Mouse (Mus musculus) bone marrow macrophage, adult 2 months (primary cell): ENCODE results near the gene D230025D16Rik.

ENCODE experiments used
- CTCF ChIP-seq: IDR thresholded peaks from 2 replicates; pipeline ENCODE4 v1.5.1; 2012; ENCODE audit warnings: low read depth, mild to moderate bottlenecking, low read length, moderate library complexity
- POLR2A ChIP-seq: IDR thresholded peaks from 2 replicates; pipeline ENCODE4 v1.6.1; 2012; ENCODE audit warnings: mild to moderate bottlenecking, low read depth, low read length, borderline replicate concordance

GRCm38 (mm10) chr8:105275840-105276239 is 50.9 kb downstream of the D230025D16Rik start, which contains the start of gene Nol3:
- TF ChIP-seq CTCF (no peak), POLR2A (no peak)
